Mouse (Mus musculus): ENCODE results near the gene Usp32. TPM values are rescaled to one million over a fixed set of nuclear protein-coding genes. Genes with fewer than 3 reads are reported as not detected.

Gene Usp32
- polyA plus RNA-seq, 1 experiment = 28.5 TPM

DNA sequence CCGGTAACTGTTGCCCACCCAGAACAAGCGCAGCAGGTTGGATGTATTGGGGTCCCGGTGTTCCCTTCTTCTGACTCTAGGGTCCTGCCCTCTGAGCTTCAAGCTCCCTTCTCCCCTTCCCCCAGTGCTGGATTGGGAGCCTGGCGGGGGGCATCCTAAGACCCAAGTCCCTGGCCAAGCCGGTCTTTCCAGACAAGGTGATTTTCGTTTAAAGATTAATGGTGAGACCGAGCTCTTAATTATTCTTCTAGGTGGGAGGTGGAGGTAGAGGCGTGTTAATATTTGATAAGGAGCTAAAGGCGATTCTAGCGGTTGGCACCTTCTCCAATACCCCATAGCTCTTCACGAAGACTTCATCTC is 181.7 kb downstream of the Usp32 start:
- Histone ChIP-seq H3K4me3 (ENCODE audit: insufficient read depth, low read depth, low read length) (peak overlapping the region; percentile 80), H3K4me1 (ENCODE audit: control insufficient read depth, insufficient read depth, insufficient read length, low read length) (peaks cover 2% of the 10 kb centered on the region; the same call in 1 of the 2 replicates), H3K27ac (replicated peaks; ENCODE audit: low read depth, low read length) (peak overlapping the region; percentile 70)

DNA sequence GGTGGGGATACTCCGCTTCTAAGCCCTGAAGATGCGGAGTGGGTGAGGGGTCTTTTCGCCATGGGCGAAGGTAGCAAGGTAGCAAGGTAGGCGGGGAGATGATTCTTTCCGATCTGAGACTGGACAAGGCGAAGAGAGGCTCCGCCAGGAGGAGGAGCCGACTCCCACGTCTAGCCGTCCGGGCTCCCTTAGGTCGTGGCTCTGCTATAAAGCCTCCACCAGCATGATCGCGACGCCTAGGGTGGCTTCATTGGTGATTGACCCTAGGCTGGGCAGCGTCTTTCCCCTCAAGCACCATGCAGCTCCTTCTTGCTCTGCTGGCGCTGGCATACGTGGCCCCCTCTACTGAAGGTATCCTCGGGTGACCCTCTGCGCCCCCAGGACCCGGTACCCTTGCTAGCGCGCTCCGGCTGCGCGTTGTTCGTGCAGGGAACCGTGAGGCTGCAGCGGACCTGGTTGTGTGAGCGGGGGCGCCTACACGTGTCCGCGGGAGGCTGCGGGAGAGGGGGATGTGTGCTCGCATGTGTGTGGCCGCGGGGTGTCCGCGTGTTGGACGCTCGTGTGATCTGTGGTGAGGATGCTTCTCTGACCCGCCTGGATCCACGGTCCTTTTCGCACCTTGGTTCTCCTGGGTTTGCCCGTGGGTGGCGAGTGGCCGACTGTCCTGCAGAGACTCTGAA is 182.2 kb downstream of the Usp32 start, which contains the start of gene Car4:
Gene Car4 (plus strand): TSS at position 196 of the 680 bp plus-strand sequence.
- peaks cover 2% of the 10 kb centered on the region; the same call in 1 of the 2 replicates for H3K4me1 ChIP-seq (ENCODE audit: control insufficient read depth, insufficient read depth, insufficient read length, low read length)
- H3K4me3 ChIP-seq (ENCODE audit: insufficient read depth, low read depth, low read length) = peak within 1 kb of the TSS; percentile 80
- peak within 1 kb of the TSS; percentile 70 for H3K27ac ChIP-seq (replicated peaks; ENCODE audit: low read depth, low read length)

DNA sequence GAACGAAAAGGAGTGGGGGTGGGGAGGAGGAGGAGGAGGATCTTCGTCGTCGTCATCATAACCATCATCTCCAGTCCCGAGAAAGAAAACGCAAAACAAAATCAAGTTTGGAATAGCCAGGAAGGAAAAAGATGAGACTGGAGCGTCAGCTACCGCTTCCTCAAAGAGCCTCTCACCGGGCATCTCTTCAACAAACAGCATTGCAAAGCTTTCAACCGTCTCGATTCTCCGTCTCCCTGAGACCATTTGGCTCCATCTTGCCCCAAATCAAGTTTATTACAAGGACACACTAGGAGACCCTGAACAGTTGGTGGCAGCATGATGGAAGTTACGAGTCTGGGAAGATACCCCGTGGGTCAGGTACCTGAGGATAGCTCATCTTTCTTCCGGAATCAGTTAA is 182.8 kb downstream of the Usp32 start:
- Histone ChIP-seq H3K4me1 (ENCODE audit: control insufficient read depth, insufficient read depth, insufficient read length, low read length) (peaks cover 2% of the 10 kb centered on the region; the same call in 1 of the 2 replicates), H3K4me3 (ENCODE audit: insufficient read depth, low read depth, low read length) (peak overlapping the region; percentile 80)

DNA sequence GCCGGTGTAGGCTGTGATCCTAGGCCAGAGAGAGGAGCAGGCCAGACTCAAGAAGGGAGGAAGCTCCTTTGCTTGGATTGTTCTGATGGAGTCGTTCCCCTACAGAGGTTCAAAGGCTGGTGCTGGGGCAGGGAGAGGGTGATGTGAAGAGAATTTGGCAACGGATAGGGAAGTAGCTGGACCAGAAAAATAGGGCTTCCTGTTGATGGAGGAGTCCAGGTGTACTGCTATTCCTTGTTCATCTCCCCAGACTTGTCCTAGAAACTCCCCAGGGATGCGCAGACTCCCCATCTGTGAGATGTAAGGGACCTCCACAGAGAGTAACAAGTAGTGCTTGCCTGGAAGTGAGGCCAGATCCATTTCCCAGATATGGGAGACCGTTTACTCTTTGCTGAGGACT is 183.6 kb downstream of the Usp32 start:
- Histone ChIP-seq H3K4me3 (ENCODE audit: insufficient read depth, low read depth, low read length) (no peak overlapping the region), H3K27ac (replicated peaks; ENCODE audit: low read depth, low read length) (0 out of 2 replicates have a peak overlapping the region, but pooled peaks have one; percentile 6), H3K4me1 (ENCODE audit: control insufficient read depth, insufficient read depth, insufficient read length, low read length) (peaks cover 2% of the 10 kb centered on the region; the same call in 1 of the 2 replicates)

More for the DNA sequence above, 182.8 kb downstream of the Usp32 start:
- peak overlapping the region; percentile 15; the same call in 1 of the 2 replicates for H3K27ac ChIP-seq (replicated peaks; ENCODE audit: low read depth, low read length)

GRCm38 (mm10) chr11:84952611-84953010 is 187.3 kb downstream of the Usp32 start:
- H3K27ac ChIP-seq (replicated peaks; ENCODE audit: low read depth, low read length) = no peak overlapping the region
- H3K4me1 ChIP-seq (ENCODE audit: control insufficient read depth, insufficient read depth, insufficient read length, low read length) = no peaks in the 10 kb centered on the region; the same call in 1 of the 2 replicates
- no peak overlapping the region for H3K4me3 ChIP-seq (ENCODE audit: insufficient read depth, low read depth, low read length)

GRCm38 (mm10) chr11:84948526-84948925 is 191.4 kb downstream of the Usp32 start:
- peaks cover under 1% of the 10 kb centered on the region; the same call in 1 of the 2 replicates for H3K4me1 ChIP-seq (ENCODE audit: control insufficient read depth, insufficient read depth, insufficient read length, low read length)

DNA sequence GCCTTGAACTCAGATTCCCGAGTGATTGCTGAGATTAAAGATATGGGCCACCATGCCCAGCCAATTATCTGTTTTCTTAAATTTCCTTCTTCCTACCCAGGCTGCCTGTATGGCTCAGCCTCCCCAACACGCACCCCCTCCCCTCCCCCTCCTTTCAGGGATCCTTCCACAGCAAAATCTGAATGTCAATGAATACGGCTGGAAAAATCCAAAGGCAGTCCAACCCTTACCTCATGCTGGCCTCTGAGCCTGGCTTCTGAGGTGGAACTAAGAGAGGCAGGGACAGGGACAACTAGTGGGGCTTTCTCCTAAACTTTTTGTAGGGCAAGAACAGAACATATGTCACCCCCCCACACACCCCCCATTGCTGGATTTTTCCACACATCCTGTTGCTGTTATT is 191.8 kb downstream of the Usp32 start:
- peaks cover 2% of the 10 kb centered on the region; the same call in 1 of the 2 replicates for H3K4me1 ChIP-seq (ENCODE audit: control insufficient read depth, insufficient read depth, insufficient read length, low read length)
- H3K4me3 ChIP-seq (ENCODE audit: insufficient read depth, low read depth, low read length) = no peak overlapping the region
- no peak overlapping the region for H3K27ac ChIP-seq (replicated peaks; ENCODE audit: low read depth, low read length)

More at GRCm38 (mm10) chr11:84948526-84948925, 191.4 kb downstream of the Usp32 start:
- Histone ChIP-seq H3K4me3 (ENCODE audit: insufficient read depth, low read depth, low read length) (no peak overlapping the region), H3K27ac (replicated peaks; ENCODE audit: low read depth, low read length) (no peak overlapping the region)

GRCm38 (mm10) chr11:84947206-84947605 is 192.8 kb downstream of the Usp32 start:
- Histone ChIP-seq H3K4me3 (ENCODE audit: insufficient read depth, low read depth, low read length) (no peak overlapping the region), H3K4me1 (ENCODE audit: control insufficient read depth, insufficient read depth, insufficient read length, low read length) (peaks cover 2% of the 10 kb centered on the region; the same call in 1 of the 2 replicates), H3K27ac (replicated peaks; ENCODE audit: low read depth, low read length) (no peak overlapping the region)

DNA sequence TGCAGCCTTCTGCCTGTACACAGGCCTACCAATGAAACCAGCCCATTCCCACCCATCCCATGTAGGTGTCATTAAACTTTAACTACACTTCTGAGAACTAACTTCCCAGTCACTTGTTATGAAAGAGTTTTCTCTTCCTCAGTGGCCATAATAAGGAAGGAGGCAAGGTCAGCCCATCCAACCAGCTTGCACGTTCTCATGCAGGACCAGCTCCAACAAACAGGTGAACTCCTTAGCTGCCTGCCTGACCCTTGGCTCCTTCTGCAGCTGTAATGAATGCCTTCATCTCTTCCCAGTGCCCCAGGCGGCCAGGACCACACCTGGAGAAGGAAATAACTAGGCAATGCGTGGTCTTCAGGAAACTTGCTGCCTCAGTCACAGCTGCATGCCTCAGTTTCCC is 194.1 kb downstream of the Usp32 start:
- peaks cover 2% of the 10 kb centered on the region; the same call in 1 of the 2 replicates for H3K4me1 ChIP-seq (ENCODE audit: control insufficient read depth, insufficient read depth, insufficient read length, low read length)
- no peak overlapping the region for H3K27ac ChIP-seq (replicated peaks; ENCODE audit: low read depth, low read length)
- H3K4me3 ChIP-seq (ENCODE audit: insufficient read depth, low read depth, low read length) = no peak overlapping the region

DNA sequence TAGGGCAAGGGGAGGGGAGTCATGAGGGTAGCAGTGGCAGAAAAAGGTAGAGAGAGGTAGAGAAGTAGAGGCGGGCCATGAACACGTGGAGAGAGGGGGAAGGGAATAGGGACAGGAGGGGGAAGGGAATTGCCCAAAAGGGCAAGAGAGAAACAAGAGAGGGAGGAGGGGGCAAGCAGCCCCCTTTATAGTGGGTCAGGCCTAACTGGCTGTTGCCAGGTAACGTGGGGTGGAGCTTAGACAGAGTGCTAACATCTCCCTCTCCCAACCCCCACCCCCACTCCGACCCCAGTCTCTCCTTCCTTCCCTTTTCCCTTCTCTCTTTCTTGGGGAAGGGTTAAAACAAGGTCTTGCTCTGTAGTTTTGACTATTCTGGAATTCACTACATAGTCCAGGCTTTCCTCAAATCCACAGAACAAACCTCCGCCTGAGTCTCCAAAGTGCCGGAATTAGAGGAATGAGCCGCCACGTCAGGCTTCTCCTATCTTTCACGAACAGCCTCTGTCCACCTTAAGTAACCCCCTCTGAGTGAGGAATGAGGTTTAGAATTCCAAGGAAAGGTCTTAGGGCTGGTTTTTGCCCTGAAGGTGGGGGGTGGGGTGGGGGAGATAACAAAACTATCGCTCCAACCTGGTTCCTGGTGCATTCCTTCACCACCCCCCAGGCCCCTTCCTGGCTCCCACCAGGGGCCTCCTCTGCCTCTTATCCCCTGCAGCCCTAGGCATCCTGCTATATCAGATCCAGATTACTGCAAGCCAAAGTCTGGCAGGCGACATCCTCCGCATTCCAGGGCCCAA is 195.1 kb downstream of the Usp32 start:
- Histone ChIP-seq H3K4me3 (ENCODE audit: insufficient read depth, low read depth, low read length) (no peak overlapping the region), H3K4me1 (ENCODE audit: control insufficient read depth, insufficient read depth, insufficient read length, low read length) (peaks cover 2% of the 10 kb centered on the region; the same call in 1 of the 2 replicates), H3K27ac (replicated peaks; ENCODE audit: low read depth, low read length) (no peak overlapping the region)

DNA sequence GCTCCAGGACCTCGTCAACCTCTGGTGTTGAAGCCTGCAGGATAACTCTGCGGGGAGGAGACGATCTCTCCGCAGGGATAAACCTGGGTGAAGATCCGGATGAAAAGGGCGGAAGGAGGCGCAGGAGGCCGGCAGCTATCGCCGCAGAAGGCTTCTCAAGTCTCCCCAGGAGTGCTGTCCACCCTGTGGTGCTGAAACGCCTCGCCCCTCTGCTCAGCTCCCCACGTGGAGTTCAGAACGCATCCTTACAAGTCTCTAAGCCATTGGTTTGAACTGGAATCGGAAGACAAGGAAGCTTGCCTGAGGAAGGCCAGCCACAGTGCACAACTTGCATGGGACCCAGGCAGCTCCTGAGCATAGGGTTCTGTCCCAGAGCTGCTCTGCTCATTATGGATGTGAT is 196.0 kb downstream of the Usp32 start:
- no peak overlapping the region for H3K27ac ChIP-seq (replicated peaks; ENCODE audit: low read depth, low read length)
- H3K4me3 ChIP-seq (ENCODE audit: insufficient read depth, low read depth, low read length) = no peak overlapping the region
- peaks cover 2% of the 10 kb centered on the region; the same call in 1 of the 2 replicates for H3K4me1 ChIP-seq (ENCODE audit: control insufficient read depth, insufficient read depth, insufficient read length, low read length)

DNA sequence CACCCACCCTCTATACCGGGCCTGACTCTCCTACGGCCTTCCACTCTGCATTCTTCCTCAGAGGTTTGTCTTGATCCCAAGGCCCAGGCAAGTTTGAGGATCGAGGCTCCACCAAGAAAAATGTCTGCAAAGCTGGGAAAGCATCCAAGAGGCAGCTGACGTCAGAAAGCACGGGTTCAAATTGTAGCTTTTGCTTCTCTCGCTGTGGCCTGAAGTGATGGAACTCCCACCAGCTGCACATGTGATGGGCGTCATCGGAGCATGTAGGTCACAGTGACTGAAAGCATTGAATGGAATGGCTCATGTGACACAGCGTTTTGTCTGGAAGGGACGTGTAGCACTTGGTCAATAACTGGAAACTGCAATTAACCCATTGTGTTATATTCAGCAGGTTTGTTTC is 199.8 kb downstream of the Usp32 start:
- H3K4me1 ChIP-seq (ENCODE audit: control insufficient read depth, insufficient read depth, insufficient read length, low read length) = peaks cover 2% of the 10 kb centered on the region; the same call in 1 of the 2 replicates
- H3K27ac ChIP-seq (replicated peaks; ENCODE audit: low read depth, low read length) = no peak overlapping the region
- H3K4me3 ChIP-seq (ENCODE audit: insufficient read depth, low read depth, low read length) = no peak overlapping the region

DNA sequence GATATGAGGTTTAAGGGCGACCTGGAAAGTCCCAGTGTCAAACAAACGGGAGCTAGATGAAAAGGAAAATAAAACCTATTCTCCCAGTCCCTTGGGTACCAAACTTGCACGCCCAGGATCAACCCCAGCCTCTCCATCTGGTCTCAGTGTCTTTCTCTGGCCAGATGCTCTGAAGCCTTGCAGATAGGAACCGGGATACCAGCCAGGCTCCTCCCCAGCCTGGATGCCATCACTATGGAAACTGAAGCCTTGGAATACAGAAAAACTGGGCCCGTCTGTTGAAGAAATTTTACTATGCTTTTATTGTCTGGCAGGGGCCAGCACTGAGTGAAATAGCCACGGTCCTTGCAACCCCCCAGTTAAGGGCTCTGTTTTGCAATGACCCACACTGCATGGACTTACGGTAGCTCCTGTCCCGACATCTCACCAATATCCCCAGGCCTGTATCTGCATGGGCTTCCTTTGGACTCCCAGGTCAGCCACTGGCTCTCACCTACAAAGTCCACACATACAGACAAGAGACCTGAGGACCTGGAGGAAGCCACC is 200.4 kb downstream of the Usp32 start:
- H3K4me3 ChIP-seq (ENCODE audit: insufficient read depth, low read depth, low read length) = no peak overlapping the region
- no peak overlapping the region for H3K27ac ChIP-seq (replicated peaks; ENCODE audit: low read depth, low read length)
- H3K4me1 ChIP-seq (ENCODE audit: control insufficient read depth, insufficient read depth, insufficient read length, low read length) = peaks cover 2% of the 10 kb centered on the region; the same call in 1 of the 2 replicates

Data from brown adipose tissue, adult 24 weeks (tissue).